ENCODE assay signal across 8 mouse cellular contexts in the genomic region with DNA sequence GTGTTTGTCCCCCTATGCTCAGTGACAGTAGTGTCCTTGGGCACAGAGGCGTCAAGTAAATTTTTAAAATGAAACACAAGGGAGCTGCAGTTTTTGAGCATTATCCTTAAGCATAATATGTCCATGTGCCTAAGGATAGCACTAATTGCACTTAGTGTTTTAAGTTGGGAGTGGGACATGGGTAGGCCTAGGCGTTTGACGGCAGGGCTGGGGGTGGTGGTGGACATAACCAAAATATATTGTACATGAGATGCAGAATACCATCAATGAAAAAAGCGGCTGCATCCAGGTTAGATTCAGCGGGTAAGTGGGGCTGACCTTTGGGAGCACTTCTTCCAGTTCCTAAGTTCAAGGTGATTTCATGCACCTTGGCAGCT. TPM values are rescaled to one million over a fixed set of nuclear protein-coding genes. Genes with fewer than 3 reads are reported as not detected.
DNase-seq lines count a peak whose midpoint lies in the region; ATAC-seq and TF ChIP-seq lines count a peak whose summit lies in the region.

No protein-coding gene starts in this region.

- DNase-seq in lung, adult 2 months = no peak
- no peak for DNase-seq in lung, adult 18-20 months
- no peak for DNase-seq in intestine, embryonic 14.5 days (ENCODE audit: low spot score)
- DNase-seq in thymus, postnatal 4 days = no peak
- no peak for DNase-seq in right cerebral cortex, adult 18-20 months
- DNase-seq in gastrocnemius, postnatal 14 days = no peak

- intact Hi-C loops in gastrocnemius, postnatal 14 days (cut with DNase I; ENCODE audit: low total_unique reads) = no loop called here

- peaks cover 11% of the 10 kb centered on the region for H3K36me3 ChIP-seq in embryonic facial prominence, embryonic 12.5 days
- H3K36me3 ChIP-seq in intestine, embryonic 14.5 days (ENCODE audit: control insufficient read depth, insufficient read depth, low read length) = peaks cover 24% of the 10 kb centered on the region
- peaks cover 18% of the 10 kb centered on the region for H3K36me3 ChIP-seq in neural tube, embryonic 13.5 days

- H3K9ac ChIP-seq in embryonic facial prominence, embryonic 12.5 days = peak overlapping the region; percentile 74
- H3K9ac ChIP-seq in intestine, embryonic 14.5 days (ENCODE audit: low read length) = peak overlapping the region; percentile 78
- H3K9ac ChIP-seq in neural tube, embryonic 13.5 days = peak overlapping the region; percentile 83

- TF ChIP-seq POLR2A in lung, adult 2 months (IDR thresholded peaks at IDR 0.05; ENCODE audit: borderline replicate concordance, extremely low read depth, low read depth, low read length) = no peak

- H3K27ac ChIP-seq in embryonic facial prominence, embryonic 12.5 days = peak overlapping the region; percentile 30; the same call in 1 of the 2 replicates
- H3K27ac ChIP-seq in intestine, embryonic 14.5 days (ENCODE audit: low read depth) = peak overlapping the region; percentile 47; the same call in 1 of the 2 replicates
- peak overlapping the region; percentile 80 for H3K27ac ChIP-seq in neural tube, embryonic 13.5 days (replicated peaks)

- WGBS in lung, adult 2 months = 14% methylated on average over 5 of the region's 5 CpGs
- 14% methylated on average over 5 of the region's 5 CpGs for WGBS in embryonic facial prominence, embryonic 12.5 days
- WGBS in intestine, embryonic 14.5 days = 11% methylated on average over 5 of the region's 5 CpGs
- 16% methylated on average over 5 of the region's 5 CpGs for WGBS in neural tube, embryonic 13.5 days

- H3K4me1 ChIP-seq in lung, adult 2 months (ENCODE audit: control insufficient read depth, insufficient read depth, low read length) = 0 out of 2 replicates have a peak, but pooled peaks cover 4% of the 10 kb centered on the region
- peaks cover 8% of the 10 kb centered on the region; the same call in 1 of the 2 replicates for H3K4me1 ChIP-seq in embryonic facial prominence, embryonic 12.5 days
- peaks cover 8% of the 10 kb centered on the region; the same call in 1 of the 2 replicates for H3K4me1 ChIP-seq in intestine, embryonic 14.5 days (replicated peaks; ENCODE audit: control insufficient read depth, insufficient read depth, low read length)
- peaks cover 26% of the 10 kb centered on the region for H3K4me1 ChIP-seq in neural tube, embryonic 13.5 days (replicated peaks)

- ATAC-seq in embryonic facial prominence, embryonic 12.5 days (ENCODE audit: insufficient number of reproducible peaks, insufficient read depth, low FRiP score, low TSS enrichment) = peak; percentile 19; the same call in 1 of the 2 replicates
- ATAC-seq in intestine, embryonic 14.5 days (replicated peaks; ENCODE audit: low FRiP score, low TSS enrichment, low read depth) = peak; percentile 24
- peak; percentile 51 for ATAC-seq in neural tube, embryonic 13.5 days (ENCODE audit: low read depth)

- no peaks in the 10 kb centered on the region for H3K9me3 ChIP-seq in embryonic facial prominence, embryonic 12.5 days
- H3K9me3 ChIP-seq in intestine, embryonic 14.5 days (ENCODE audit: control insufficient read depth, low read length) = no peaks in the 10 kb centered on the region
- H3K9me3 ChIP-seq in neural tube, embryonic 13.5 days = no peaks in the 10 kb centered on the region

- H3K27me3 ChIP-seq in embryonic facial prominence, embryonic 12.5 days = no peaks in the 10 kb centered on the region
- no peaks in the 10 kb centered on the region for H3K27me3 ChIP-seq in intestine, embryonic 14.5 days (replicated peaks; ENCODE audit: control insufficient read depth, insufficient read depth, low read length)
- H3K27me3 ChIP-seq in neural tube, embryonic 13.5 days = no peaks in the 10 kb centered on the region

- peak overlapping the region; percentile 83 for H3K4me3 ChIP-seq in lung, adult 2 months (replicated peaks; ENCODE audit: extremely low read depth, low read depth, low read length)
- peak overlapping the region; percentile 68 for H3K4me3 ChIP-seq in embryonic facial prominence, embryonic 12.5 days
- H3K4me3 ChIP-seq in intestine, embryonic 14.5 days (ENCODE audit: low read depth, low read length) = peak overlapping the region; percentile 81
- peak overlapping the region; percentile 65 for H3K4me3 ChIP-seq in neural tube, embryonic 13.5 days

- H3K4me2 ChIP-seq in embryonic facial prominence, embryonic 12.5 days (replicated peaks) = peak overlapping the region; percentile 70
- H3K4me2 ChIP-seq in intestine, embryonic 14.5 days (ENCODE audit: low read length) = peak overlapping the region; percentile 88
- peak overlapping the region; percentile 81 for H3K4me2 ChIP-seq in neural tube, embryonic 13.5 days

- TF ChIP-seq CTCF in lung, adult 2 months (IDR thresholded peaks at IDR 0.05; ENCODE audit: insufficient read depth, low read length) = no peak

RNA-seq across cellular contexts. Expression of a gene that starts 0.5 kb away (rescaled TPM):
- 11.1 and 16.5 TPM in 2 replicates for polyA plus RNA-seq in lung, adult 2 months (2012; rRNA removed)
- polyA plus RNA-seq in embryonic facial prominence, embryonic 12.5 days (2016; fragmentation: Nextera tagmentation; extraction: Ambion mirVana) = 54.3 and 59.8 TPM in 2 replicates
- 52.6 TPM in 2 replicates for polyA plus RNA-seq in intestine, embryonic 14.5 days (2014; fragmentation: Nextera tagmentation; extraction: Ambion mirVana)
- polyA plus RNA-seq in neural tube, embryonic 13.5 days (2015; fragmentation: Nextera tagmentation; extraction: Ambion mirVana) = 52.2 and 58.9 TPM in 2 replicates
- 10 to 100 TPM; 27.6 to 28.1 TPM for total RNA-seq in gastrocnemius, postnatal 14 days (2021)

RNA-seq across cellular contexts. Expression of a gene that starts 0.5 kb away (rescaled TPM):
- 4.3 and 7.2 TPM in 2 replicates for polyA plus RNA-seq in lung, adult 2 months (2012; rRNA removed)
- polyA plus RNA-seq in embryonic facial prominence, embryonic 12.5 days (2016; fragmentation: Nextera tagmentation; extraction: Ambion mirVana) = 22.8 and 23.5 TPM in 2 replicates
- 18.5 and 20.4 TPM in 2 replicates for polyA plus RNA-seq in intestine, embryonic 14.5 days (2014; fragmentation: Nextera tagmentation; extraction: Ambion mirVana)
- polyA plus RNA-seq in neural tube, embryonic 13.5 days (2015; fragmentation: Nextera tagmentation; extraction: Ambion mirVana) = 15.0 and 15.7 TPM in 2 replicates
- 1 to 10 TPM; 9.4 TPM for total RNA-seq in gastrocnemius, postnatal 14 days (2021)

RNA-seq across cellular contexts. Expression of a gene that starts 43.8 kb away (rescaled TPM):
- polyA plus RNA-seq in lung, adult 2 months (2012; rRNA removed) = 8.8 and 9.9 TPM in 2 replicates
- polyA plus RNA-seq in embryonic facial prominence, embryonic 12.5 days (2016; fragmentation: Nextera tagmentation; extraction: Ambion mirVana) = 17.8 and 18.0 TPM in 2 replicates
- 13.0 and 14.4 TPM in 2 replicates for polyA plus RNA-seq in intestine, embryonic 14.5 days (2014; fragmentation: Nextera tagmentation; extraction: Ambion mirVana)
- 16.9 and 17.2 TPM in 2 replicates for polyA plus RNA-seq in neural tube, embryonic 13.5 days (2015; fragmentation: Nextera tagmentation; extraction: Ambion mirVana)
- total RNA-seq in gastrocnemius, postnatal 14 days (2021) = 1 to 10 TPM; 4.2 to 4.5 TPM

RNA-seq across cellular contexts. Expression of a gene that starts 50.6 kb away (rescaled TPM):
- polyA plus RNA-seq in lung, adult 2 months (2012; rRNA removed) = 1.5 and 2.5 TPM in 2 replicates
- polyA plus RNA-seq in embryonic facial prominence, embryonic 12.5 days (2016; fragmentation: Nextera tagmentation; extraction: Ambion mirVana) = 0.15 and 0.27 TPM in 2 replicates
- polyA plus RNA-seq in intestine, embryonic 14.5 days (2014; fragmentation: Nextera tagmentation; extraction: Ambion mirVana) = 0.13 TPM in 1 of 2 replicates, not detected in the other
- 0.08 TPM in 1 of 2 replicates, not detected in the other for polyA plus RNA-seq in neural tube, embryonic 13.5 days (2015; fragmentation: Nextera tagmentation; extraction: Ambion mirVana)
- under 1 TPM; 0.44 to 0.47 TPM for total RNA-seq in gastrocnemius, postnatal 14 days (2021)

Comparison
In these comparisons a context has a peak if more than half of its experiments do, and no peak if none do; other contexts are left out.
1. H3K27ac ChIP-seq: peak in every context shown above with its lines; median percentile 80 in neural tube, embryonic 13.5 days; 47 in intestine, embryonic 14.5 days; 30 in embryonic facial prominence, embryonic 12.5 days.